Mouse (Mus musculus): ENCODE measurements around the gene Ankrd44.

DNA sequence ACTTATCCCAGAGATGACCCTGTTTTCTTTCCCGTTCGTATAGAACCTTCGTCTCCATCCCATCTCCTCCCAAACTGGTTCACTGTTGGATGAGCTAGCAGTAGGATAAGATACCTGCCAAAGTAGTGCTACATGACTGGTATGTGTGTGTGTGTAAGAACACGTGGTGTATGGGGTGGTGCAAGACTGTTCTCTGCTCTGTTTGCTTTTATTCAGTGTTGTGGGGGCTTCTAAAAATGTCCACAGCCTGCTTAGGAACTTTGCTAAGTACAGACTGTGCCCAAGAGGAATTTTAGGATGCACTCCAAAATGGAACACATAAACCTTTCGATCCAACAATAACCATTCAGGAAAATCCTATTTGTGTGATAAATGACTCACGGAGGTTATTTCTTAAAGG, 209.3 kb downstream of the Ankrd44 start:
- TF ChIP-seq TCF12 (IDR thresholded peaks at IDR 0.05; ENCODE audit: low read depth, low read length) = no peak
- no peak for TF ChIP-seq EP300 (IDR thresholded peaks at IDR 0.05; ENCODE audit: low read length)
- no peak for TF ChIP-seq POLR2A (IDR thresholded peaks at IDR 0.05; ENCODE audit: low read depth, low read length)
- no peak for TF ChIP-seq E2F4 (IDR thresholded peaks at IDR 0.05; ENCODE audit: insufficient replicate concordance, low read depth, low read length)

Data from CH12.LX (cell line).